Mouse (Mus musculus) liver, embryonic 14.5 days (tissue): ENCODE results near the gene B230104I21Rik.

Experiments used
- CTCF ChIP-seq: IDR thresholded peaks from 2 replicates; pipeline ENCODE4 v1.5.1; 2016; ENCODE audit warnings: antibody characterized with exemption, low read depth, control low read depth
- EP300 ChIP-seq: IDR thresholded peaks from 2 replicates; pipeline ENCODE4 v1.6.1; 2016; ENCODE audit warnings: antibody characterized with exemption, low read depth

DNA sequence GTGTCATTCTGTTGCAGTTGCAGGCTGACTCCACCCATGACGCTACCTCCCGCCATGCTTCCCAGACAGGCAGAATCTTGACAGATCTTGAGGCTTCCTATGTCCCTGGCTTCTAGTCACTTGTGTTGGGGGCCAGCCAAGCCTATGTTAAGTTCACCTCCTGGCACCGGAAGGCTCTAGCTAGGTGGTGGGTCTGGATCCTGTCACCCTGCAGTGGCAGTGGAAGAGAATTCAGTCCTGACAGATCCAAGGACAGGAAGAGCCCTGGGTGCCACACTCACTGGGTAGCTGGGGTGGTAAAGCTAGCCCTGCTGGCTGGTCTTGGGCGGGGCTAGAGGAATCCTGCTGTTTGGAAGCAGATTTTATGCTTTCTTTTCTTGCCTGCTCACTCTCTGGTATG is 10.5 kb upstream of the B230104I21Rik start:
- no peak for TF ChIP-seq CTCF
- no peak for TF ChIP-seq EP300
